Mouse (Mus musculus): ENCODE results near the gene Trmt2a.

- no peak for TF ChIP-seq CTCF (conservative IDR thresholded peaks at IDR 0.05; ENCODE audit: low read length)
- TF ChIP-seq POU5F1 (IDR thresholded peaks at IDR 0.05; ENCODE audit: borderline replicate concordance, low read length): no peak
- TF ChIP-seq NANOG (IDR thresholded peaks at IDR 0.05; ENCODE audit: borderline replicate concordance, low read length): no peak
Observed at GRCm38 (mm10) chr16:18218580-18218996, 29.9 kb upstream of the Trmt2a start.
